Mouse (Mus musculus): ENCODE measurements around the gene Zfp119b. TPM values are rescaled to one million over a fixed set of nuclear protein-coding genes. Genes with fewer than 3 reads are reported as not detected.
A peak's percentile ranks its signal among the peaks of the same experiment; 100 is the strongest.
"Not testable (repeated sequence)": the region's sequence is repeated elsewhere in the genome, so short reads cannot be mapped to it uniquely, and the experiment has no call there.

Gene Zfp119b
- polyA plus RNA-seq, 1 experiment from 2014 or later: 5.7 TPM

- Histone ChIP-seq H3K9me3 (replicated peaks) (peaks cover 8% of the 10 kb centered on the region), H3K4me3 (replicated peaks) (peak overlapping the region; percentile 67), H3K27me3 (no peaks in the 10 kb centered on the region), H3K4me1 (0 out of 2 replicates have a peak, but pooled peaks cover 12% of the 10 kb centered on the region), H3K4me2 (peak overlapping the region; percentile 85), H3K36me3 (0 out of 2 replicates have a peak, but pooled peaks cover 5% of the 10 kb centered on the region), H3K9ac (peak overlapping the region; percentile 72), H3K27ac (peak overlapping the region; percentile 93)
- ATAC-seq (replicated peaks; ENCODE audit: low FRiP score): peak; percentile 98
- WGBS: under 1% methylated on average over 27 of the region's 33 CpGs
These were observed 17.5 kb downstream of the Zfp119b start for GRCm38 (mm10) chr17:55931553-55932502.

- Histone ChIP-seq H3K4me2 (no peak overlapping the region), H3K4me3 (replicated peaks) (no peak overlapping the region), H3K9ac (no peak overlapping the region), H3K9me3 (replicated peaks) (no peaks in the 10 kb centered on the region), H3K36me3 (no peaks in the 10 kb centered on the region), H3K4me1 (peaks cover 10% of the 10 kb centered on the region; the same call in 1 of the 2 replicates), H3K27ac (no peak overlapping the region), H3K27me3 (no peaks in the 10 kb centered on the region)
- ATAC-seq (replicated peaks; ENCODE audit: low FRiP score): no peak
These were observed 42.6 kb downstream of the Zfp119b start for GRCm38 (mm10) chr17:55906669-55907068.

- WGBS: 74% methylated on average over 6 of the region's 6 CpGs
- H3K27ac ChIP-seq: peak overlapping the region; percentile 70
- 0 out of 2 replicates have a peak, but pooled peaks have one; percentile 43 for ATAC-seq (replicated peaks; ENCODE audit: low FRiP score)
These were observed 45.2 kb downstream of the Zfp119b start for GRCm38 (mm10) chr17:55904131-55904530.

GRCm38 (mm10) chr17:55903687-55904086 is 45.6 kb downstream of the Zfp119b start:
- Histone ChIP-seq H3K27me3 (no peaks in the 10 kb centered on the region), H3K4me3 (replicated peaks) (no peak overlapping the region), H3K36me3 (peaks cover 4% of the 10 kb centered on the region; the same call in 1 of the 2 replicates), H3K9ac (no peak overlapping the region), H3K4me2 (no peak overlapping the region), H3K4me1 (peaks cover 10% of the 10 kb centered on the region; the same call in 1 of the 2 replicates), H3K27ac (peak overlapping the region; percentile 66), H3K9me3 (replicated peaks) (no peaks in the 10 kb centered on the region)
- WGBS: 84% methylated on average over 1 of the region's 1 CpGs
- peak; percentile 70; the same call in 1 of the 2 replicates for ATAC-seq (replicated peaks; ENCODE audit: low FRiP score)

More at GRCm38 (mm10) chr17:55904131-55904530, 45.2 kb downstream of the Zfp119b start:
- Histone ChIP-seq H3K4me3 (replicated peaks) (no peak overlapping the region), H3K9me3 (replicated peaks) (no peaks in the 10 kb centered on the region), H3K36me3 (0 out of 2 replicates have a peak, but pooled peaks cover under 1% of the 10 kb centered on the region), H3K27me3 (no peaks in the 10 kb centered on the region), H3K9ac (no peak overlapping the region), H3K4me1 (peaks cover 10% of the 10 kb centered on the region; the same call in 1 of the 2 replicates), H3K4me2 (no peak overlapping the region)

- 57% methylated on average over 2 of the region's 2 CpGs for WGBS
- peaks cover 9% of the 10 kb centered on the region for H3K36me3 ChIP-seq
These were observed 46.2 kb downstream of the Zfp119b start for GRCm38 (mm10) chr17:55903087-55903486.

GRCm38 (mm10) chr17:55892406-55892955 is 56.8 kb downstream of the Zfp119b start:
- Histone ChIP-seq H3K27ac (peak overlapping the region; percentile 88), H3K9ac (0 out of 2 replicates have a peak overlapping the region, but pooled peaks have one; percentile 33), H3K4me2 (peak overlapping the region; percentile 60), H3K36me3 (peaks cover 22% of the 10 kb centered on the region), H3K4me3 (replicated peaks) (peak overlapping the region; percentile 56)
- H3K9me3 ChIP-seq (replicated peaks); H3K27me3 ChIP-seq; ATAC-seq (replicated peaks; ENCODE audit: low FRiP score); H3K4me1 ChIP-seq: not testable (repeated sequence)
- 10% methylated on average over 6 of the region's 8 CpGs for WGBS

More at GRCm38 (mm10) chr17:55903087-55903486, 46.2 kb downstream of the Zfp119b start:
- no peaks in the 10 kb centered on the region for H3K27me3 ChIP-seq
- H3K9me3 ChIP-seq (replicated peaks): peaks cover 5% of the 10 kb centered on the region
- peaks cover 10% of the 10 kb centered on the region; the same call in 1 of the 2 replicates for H3K4me1 ChIP-seq
- no peak overlapping the region for H3K9ac ChIP-seq
- ATAC-seq (replicated peaks; ENCODE audit: low FRiP score): peak; percentile 52; the same call in 1 of the 2 replicates
- peak overlapping the region; percentile 66 for H3K27ac ChIP-seq
- H3K4me2 ChIP-seq: no peak overlapping the region
- H3K4me3 ChIP-seq (replicated peaks): no peak overlapping the region

Other genes starting within 250 kb of the Zfp119b start
- gene Pot1b, start 236.9 kb downstream of the Zfp119b start, polyA plus RNA-seq (2015; fragmentation: Nextera tagmentation; extraction: Ambion mirVana): 9.9 and 10.1 TPM in 2 replicates
- 0.44 and 0.55 TPM in 2 replicates for gene Adgre4, start 199.5 kb downstream of the Zfp119b start, polyA plus RNA-seq (2015; fragmentation: Nextera tagmentation; extraction: Ambion mirVana)
- gene Zfp119a, start 70.6 kb downstream of the Zfp119b start, polyA plus RNA-seq (2015; fragmentation: Nextera tagmentation; extraction: Ambion mirVana): 9.1 and 11.6 TPM in 2 replicates
- gene Zfp959, start 57.4 kb downstream of the Zfp119b start, polyA plus RNA-seq (2015; fragmentation: Nextera tagmentation; extraction: Ambion mirVana): 16.0 and 16.8 TPM in 2 replicates
- gene Ebi3, start 3.1 kb upstream of the Zfp119b start, polyA plus RNA-seq (2015; fragmentation: Nextera tagmentation; extraction: Ambion mirVana): 1.8 and 2.4 TPM in 2 replicates
- 27.4 and 27.5 TPM in 2 replicates for gene Yju2, start 9.6 kb upstream of the Zfp119b start, polyA plus RNA-seq (2015; fragmentation: Nextera tagmentation; extraction: Ambion mirVana)
- 28.8 and 30.1 TPM in 2 replicates for gene Shd, start 21.0 kb upstream of the Zfp119b start, polyA plus RNA-seq (2015; fragmentation: Nextera tagmentation; extraction: Ambion mirVana)
- 19.7 and 21.7 TPM in 2 replicates for gene Fsd1, start 37.0 kb upstream of the Zfp119b start, polyA plus RNA-seq (2015; fragmentation: Nextera tagmentation; extraction: Ambion mirVana)
- 14.5 and 15.5 TPM in 2 replicates for gene Stap2, start 56.1 kb upstream of the Zfp119b start, polyA plus RNA-seq (2015; fragmentation: Nextera tagmentation; extraction: Ambion mirVana)
- gene Mpnd, start 56.2 kb upstream of the Zfp119b start, polyA plus RNA-seq (2015; fragmentation: Nextera tagmentation; extraction: Ambion mirVana): 97.4 and 103 TPM in 2 replicates
- 168 and 175 TPM in 2 replicates for gene Sh3gl1, start 87.1 kb upstream of the Zfp119b start, polyA plus RNA-seq (2015; fragmentation: Nextera tagmentation; extraction: Ambion mirVana)
- gene Chaf1a, start 90.9 kb upstream of the Zfp119b start, polyA plus RNA-seq (2015; fragmentation: Nextera tagmentation; extraction: Ambion mirVana): 26.9 and 30.8 TPM in 2 replicates
- gene Ubxn6, start 125.5 kb upstream of the Zfp119b start, polyA plus RNA-seq (2015; fragmentation: Nextera tagmentation; extraction: Ambion mirVana): 42.2 and 45.6 TPM in 2 replicates
- 123 and 141 TPM in 2 replicates for gene Hdgfl2, start 130.1 kb upstream of the Zfp119b start, polyA plus RNA-seq (2015; fragmentation: Nextera tagmentation; extraction: Ambion mirVana)
- gene Plin4, start 160.3 kb upstream of the Zfp119b start, polyA plus RNA-seq (2015; fragmentation: Nextera tagmentation; extraction: Ambion mirVana): 0.08 and 0.12 TPM in 2 replicates
- 1.5 and 1.9 TPM in 2 replicates for gene Plin5, start 168.1 kb upstream of the Zfp119b start, polyA plus RNA-seq (2015; fragmentation: Nextera tagmentation; extraction: Ambion mirVana)
- 0.39 and 0.53 TPM in 2 replicates for gene Lrg1, start 172.5 kb upstream of the Zfp119b start, polyA plus RNA-seq (2015; fragmentation: Nextera tagmentation; extraction: Ambion mirVana)
- 1.5 TPM in 2 replicates for gene Sema6b, start 190.8 kb upstream of the Zfp119b start, polyA plus RNA-seq (2015; fragmentation: Nextera tagmentation; extraction: Ambion mirVana)
- 11.6 and 11.9 TPM in 2 replicates for gene Tnfaip8l1, start 213.0 kb upstream of the Zfp119b start, polyA plus RNA-seq (2015; fragmentation: Nextera tagmentation; extraction: Ambion mirVana)
- 90.7 and 96.4 TPM in 2 replicates for gene Mydgf, start 234.4 kb upstream of the Zfp119b start, polyA plus RNA-seq (2015; fragmentation: Nextera tagmentation; extraction: Ambion mirVana)

Data from kidney, embryonic 15.5 days (tissue).